Mouse (Mus musculus) liver, postnatal 0 days (tissue): ENCODE measurements around the gene Cyp2d10.
A peak's percentile ranks its signal among the peaks of the same experiment; 100 is the strongest.

Experiments used
- CTCF ChIP-seq: sonication (generic); IDR thresholded peaks from 2 replicates; pipeline ENCODE4 v1.5.1; 2016; ENCODE audit warnings: antibody characterized with exemption, low read depth
- EP300 ChIP-seq: IDR thresholded peaks from 2 replicates; pipeline ENCODE4 v1.6.1; 2016; ENCODE audit warnings: antibody characterized with exemption, low read depth, mild to moderate bottlenecking

DNA sequence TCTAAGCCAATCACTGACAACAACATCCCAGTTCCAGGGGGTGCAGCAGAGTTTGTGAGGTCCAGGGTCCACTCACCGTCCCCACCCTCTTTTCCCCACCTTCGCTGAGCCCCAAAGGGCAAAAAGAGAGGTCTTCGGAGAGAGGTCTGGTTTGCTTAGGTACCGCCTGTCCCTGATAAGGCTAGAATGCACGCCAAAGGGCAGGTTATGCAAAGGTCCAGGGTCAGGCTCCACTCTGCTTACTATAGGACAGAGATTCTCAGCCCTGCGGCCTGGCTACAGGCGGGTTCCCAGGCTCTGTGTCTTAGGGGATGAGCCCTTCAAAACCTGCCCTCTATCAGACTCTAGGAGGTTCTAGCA lies 27.5 kb downstream of the Cyp2d10 start:
- TF ChIP-seq EP300 (peak; percentile 67; the same call in 1 of the 2 replicates), CTCF (no peak)
